Mouse (Mus musculus) hindbrain, embryonic 12.5 days (tissue): ENCODE measurements around the gene Prss57. TPM values are rescaled to one million over a fixed set of nuclear protein-coding genes. Genes with fewer than 3 reads are reported as not detected.

ENCODE experiments used
- ATAC-seq: fragments of 200-750 bp; cut with Nextera tagmentation; 2 replicates; pipeline ENCODE4 v1.8.0; 2017; ENCODE audit warnings: moderate TSS enrichment; ENCODE audit not compliant: low FRiP score
- H3K27ac ChIP-seq: fragments of 300-500 bp; sonication (generic); 2 replicates; pipeline ENCODE4 v1.5.1; 2016; ENCODE audit warnings: mild to moderate bottlenecking
- H3K27me3 ChIP-seq: fragments of 300-500 bp; sonication (generic); 2 replicates; pipeline ENCODE4 v1.6.1; 2016; ENCODE audit warnings: mild to moderate bottlenecking
- H3K36me3 ChIP-seq: fragments of 300-500 bp; sonication (generic); 2 replicates; pipeline ENCODE4 v1.6.1; 2016; ENCODE audit warnings: mild to moderate bottlenecking
- H3K4me1 ChIP-seq: fragments of 300-500 bp; sonication (generic); 2 replicates; pipeline ENCODE4 v1.6.1; 2016
- H3K4me2 ChIP-seq: fragments of 300-500 bp; sonication (generic); replicated peaks from 2 replicates; pipeline ENCODE4 v1.6.1; 2016; ENCODE audit warnings: mild to moderate bottlenecking
- H3K4me3 ChIP-seq: fragments of 300-500 bp; sonication (generic); 2 replicates; pipeline ENCODE4 v1.5.1; 2016; ENCODE audit warnings: mild to moderate bottlenecking
- H3K9ac ChIP-seq: fragments of 300-500 bp; sonication (generic); 2 replicates; pipeline ENCODE4 v1.6.1; 2016; ENCODE audit warnings: mild to moderate bottlenecking, moderate library complexity
- H3K9me3 ChIP-seq: fragments of 300-500 bp; sonication (generic); replicated peaks from 2 replicates; pipeline ENCODE4 v1.6.1; 2016; ENCODE audit warnings: mild to moderate bottlenecking
- WGBS: fragments of 180-500 bp; shearing (Covaris S2); methylation state at CpG from one replicate; pipeline ENCODE4 v1.1.7; 2016; 5-methylcytosine and 5-hydroxymethylcytosine counted together
- polyA plus RNA-seq: library from polyadenylated mRNA; unstranded; fragments of >200 nt; fragmentation: Nextera tagmentation; extraction: Ambion mirVana; gene quantifications from 2 replicates; pipeline ENCODE4 v1.2.1, GENCODE M21; 2016

Prss57 gene
- polyA plus RNA-seq, 1 experiment from 2014 or later: 0.30 TPM

GRCm38 (mm10) chr10:79740863-79741262 lies 49.9 kb downstream of the Prss57 start:
- H3K9me3 ChIP-seq: peaks cover 31% of the 10 kb centered on the region
- H3K27me3 ChIP-seq: peaks cover 9% of the 10 kb centered on the region
- no peak overlapping the region for H3K4me2 ChIP-seq
- no peak overlapping the region for H3K9ac ChIP-seq
- no peak overlapping the region for H3K4me3 ChIP-seq
- peaks cover 7% of the 10 kb centered on the region for H3K4me1 ChIP-seq
- WGBS: 61% methylated on average over 11 of the region's 11 CpGs
- H3K36me3 ChIP-seq: peaks cover 86% of the 10 kb centered on the region
- H3K27ac ChIP-seq: no peak overlapping the region
- no peak for ATAC-seq

GRCm38 (mm10) chr10:79739234-79739633 lies 51.5 kb downstream of the Prss57 start:
- Histone ChIP-seq H3K27me3 (peaks cover 20% of the 10 kb centered on the region), H3K27ac (no peak overlapping the region), H3K4me2 (no peak overlapping the region), H3K9me3 (peaks cover 31% of the 10 kb centered on the region), H3K4me1 (peaks cover 5% of the 10 kb centered on the region; the same call in 1 of the 2 replicates), H3K9ac (no peak overlapping the region), H3K36me3 (peaks cover 99% of the 10 kb centered on the region), H3K4me3 (no peak overlapping the region)
- no peak for ATAC-seq
- WGBS: 96% methylated on average over 28 of the region's 28 CpGs

- Histone ChIP-seq H3K4me3 (no peak overlapping the region), H3K4me2 (no peak overlapping the region), H3K9ac (no peak overlapping the region), H3K27ac (no peak overlapping the region), H3K9me3 (peaks cover 31% of the 10 kb centered on the region), H3K36me3 (peaks cover 95% of the 10 kb centered on the region), H3K27me3 (peaks cover 20% of the 10 kb centered on the region), H3K4me1 (peaks cover 5% of the 10 kb centered on the region; the same call in 1 of the 2 replicates)
- 80% methylated on average over 10 of the region's 10 CpGs for WGBS
- ATAC-seq: no peak
Measured at GRCm38 (mm10) chr10:79738259-79738658, 52.5 kb downstream of the Prss57 start.

- 86% methylated on average over 14 of the region's 14 CpGs for WGBS
- no peak for ATAC-seq
- H3K4me1 ChIP-seq: peaks cover 5% of the 10 kb centered on the region; the same call in 1 of the 2 replicates
- H3K4me2 ChIP-seq: no peak overlapping the region
- no peak overlapping the region for H3K27ac ChIP-seq
- H3K27me3 ChIP-seq: peaks cover 20% of the 10 kb centered on the region
- H3K4me3 ChIP-seq: no peak overlapping the region
- peaks cover 80% of the 10 kb centered on the region for H3K36me3 ChIP-seq
- H3K9ac ChIP-seq: no peak overlapping the region
- H3K9me3 ChIP-seq: peaks cover 32% of the 10 kb centered on the region
Measured at GRCm38 (mm10) chr10:79736706-79737105, 54.1 kb downstream of the Prss57 start.

GRCm38 (mm10) chr10:79735361-79735760 lies 55.4 kb downstream of the Prss57 start:
- 32% methylated on average over 43 of the region's 52 CpGs for WGBS
- no peak for ATAC-seq
- no peak overlapping the region for H3K27ac ChIP-seq
- H3K4me1 ChIP-seq: peaks cover 5% of the 10 kb centered on the region; the same call in 1 of the 2 replicates
- H3K27me3 ChIP-seq: peaks cover 20% of the 10 kb centered on the region
- H3K9me3 ChIP-seq: peaks cover 28% of the 10 kb centered on the region
- H3K36me3 ChIP-seq: peaks cover 67% of the 10 kb centered on the region
- peak overlapping the region; percentile 24 for H3K4me2 ChIP-seq
- peak overlapping the region; percentile 8; the same call in 1 of the 2 replicates for H3K9ac ChIP-seq
- H3K4me3 ChIP-seq: 0 out of 2 replicates have a peak overlapping the region, but pooled peaks have one; percentile 6

- Histone ChIP-seq H3K9me3 (peaks cover 12% of the 10 kb centered on the region), H3K36me3 (peaks cover 52% of the 10 kb centered on the region), H3K4me1 (peaks cover 5% of the 10 kb centered on the region; the same call in 1 of the 2 replicates), H3K9ac (no peak overlapping the region), H3K27ac (no peak overlapping the region), H3K4me3 (no peak overlapping the region), H3K4me2 (no peak overlapping the region), H3K27me3 (peaks cover 20% of the 10 kb centered on the region)
- WGBS: 97% methylated on average over 15 of the region's 15 CpGs
- no peak for ATAC-seq
Measured at GRCm38 (mm10) chr10:79733847-79734246, 56.9 kb downstream of the Prss57 start.

GRCm38 (mm10) chr10:79732500-79732899 lies 58.3 kb downstream of the Prss57 start:
- peaks cover 20% of the 10 kb centered on the region for H3K27me3 ChIP-seq
- WGBS: 100% methylated on average over 1 of the region's 1 CpGs
- H3K36me3 ChIP-seq: peaks cover 38% of the 10 kb centered on the region
- H3K4me2 ChIP-seq: no peak overlapping the region
- H3K9me3 ChIP-seq: 0 out of 2 replicates have a peak, but pooled peaks cover 9% of the 10 kb centered on the region
- H3K9ac ChIP-seq: no peak overlapping the region
- no peak overlapping the region for H3K4me3 ChIP-seq
- peaks cover 5% of the 10 kb centered on the region for H3K4me1 ChIP-seq
- H3K27ac ChIP-seq: no peak overlapping the region
- ATAC-seq: no peak

Other genes starting within 250 kb of the Prss57 start
- gene Mier2, start 235.8 kb downstream of the Prss57 start, polyA plus RNA-seq: 57.8 and 66.1 TPM in 2 replicates
- gene Theg, start 203.6 kb downstream of the Prss57 start, polyA plus RNA-seq: not detected in 2 replicates
- gene C2cd4c, start 176.9 kb downstream of the Prss57 start, polyA plus RNA-seq: 0.08 TPM in 1 of 2 replicates, not detected in the other
- gene Shc2, start 153.0 kb downstream of the Prss57 start, polyA plus RNA-seq: 30.3 and 33.0 TPM in 2 replicates
- gene Odf3l2, start 145.2 kb downstream of the Prss57 start, polyA plus RNA-seq: not detected in 2 replicates
- 2.9 and 3.2 TPM in 2 replicates for gene Madcam1, start 126.4 kb downstream of the Prss57 start, polyA plus RNA-seq
- 68.1 and 69.4 TPM in 2 replicates for gene Tpgs1, start 121.6 kb downstream of the Prss57 start, polyA plus RNA-seq
- 121 and 124 TPM in 2 replicates for gene Cdc34, start 108.8 kb downstream of the Prss57 start, polyA plus RNA-seq
- 1.2 and 1.3 TPM in 2 replicates for gene Gzmm, start 101.9 kb downstream of the Prss57 start, polyA plus RNA-seq
- 658 and 661 TPM in 2 replicates for gene Bsg, start 86.5 kb downstream of the Prss57 start, polyA plus RNA-seq
- gene Hcn2, start 74.3 kb downstream of the Prss57 start, polyA plus RNA-seq: 0.45 and 0.48 TPM in 2 replicates
- 42.7 and 47.5 TPM in 2 replicates for gene Polrmt, start 44.4 kb downstream of the Prss57 start, polyA plus RNA-seq
- gene Fgf22, start 35.9 kb downstream of the Prss57 start, polyA plus RNA-seq: 0.42 and 0.72 TPM in 2 replicates
- 103 and 108 TPM in 2 replicates for gene Rnf126, start 24.0 kb downstream of the Prss57 start, polyA plus RNA-seq
- 2.3 and 2.7 TPM in 2 replicates for gene Fstl3, start 13.7 kb downstream of the Prss57 start, polyA plus RNA-seq
- gene Palm, start 2.6 kb upstream of the Prss57 start, polyA plus RNA-seq: 189 and 198 TPM in 2 replicates
- 1.3 and 2.1 TPM in 2 replicates for gene Misp, start 30.0 kb upstream of the Prss57 start, polyA plus RNA-seq
- gene Ptbp1, start 63.5 kb upstream of the Prss57 start, polyA plus RNA-seq: 201 and 211 TPM in 2 replicates
- gene Prtn3, start 83.5 kb upstream of the Prss57 start, polyA plus RNA-seq: 11.8 and 14.1 TPM in 2 replicates
- 289 and 290 TPM in 2 replicates for gene Plppr3, start 83.7 kb upstream of the Prss57 start, polyA plus RNA-seq
- gene Elane, start 95.3 kb upstream of the Prss57 start, polyA plus RNA-seq: 0.56 TPM in 1 of 2 replicates, not detected in the other
- gene Cfd, start 99.9 kb upstream of the Prss57 start, polyA plus RNA-seq: not detected in 2 replicates
- 63.3 and 70.0 TPM in 2 replicates for gene Med16, start 118.0 kb upstream of the Prss57 start, polyA plus RNA-seq
- 25.5 and 54.9 TPM in 2 replicates for gene Gm26602, start 119.9 kb upstream of the Prss57 start, polyA plus RNA-seq
- gene Kiss1r, start 126.0 kb upstream of the Prss57 start, polyA plus RNA-seq: 1.2 and 1.6 TPM in 2 replicates
- gene R3hdm4, start 130.2 kb upstream of the Prss57 start, polyA plus RNA-seq: 173 and 184 TPM in 2 replicates
- gene Arid3a, start 136.1 kb upstream of the Prss57 start, polyA plus RNA-seq: 4.7 and 5.3 TPM in 2 replicates
- gene Wdr18, start 169.2 kb upstream of the Prss57 start, polyA plus RNA-seq: 89.4 and 100 TPM in 2 replicates
- 0.23 and 0.44 TPM in 2 replicates for gene Grin3b, start 179.8 kb upstream of the Prss57 start, polyA plus RNA-seq
- gene Tmem259, start 193.4 kb upstream of the Prss57 start, polyA plus RNA-seq: 23.1 and 25.5 TPM in 2 replicates
- gene Cnn2, start 197.6 kb upstream of the Prss57 start, polyA plus RNA-seq: 178 and 204 TPM in 2 replicates
- 6.9 and 7.7 TPM in 2 replicates for gene Abca7, start 205.5 kb upstream of the Prss57 start, polyA plus RNA-seq
- gene Arhgap45, start 225.7 kb upstream of the Prss57 start, polyA plus RNA-seq: 8.7 and 8.9 TPM in 2 replicates
- gene Polr2e, start 248.8 kb upstream of the Prss57 start, polyA plus RNA-seq: 163 and 171 TPM in 2 replicates